Mouse (Mus musculus) embryonic stem cell, embryonic (primary cell): ENCODE measurements at regions not wholly inside any gene's neighbourhood (a gene's known extent, or its start where the extent isn't known, plus 50 kb on each side); places are given as distances from the start of the nearest gene placed in this dataset.

Experiments used
- CTCF ChIA-PET, 4 experiments: fragments of 300-600 bp in 2 of 4; fragments of 350-600 bp in 2 of 4; sonication (Branson Sonifier 250); formaldehyde crosslinking; loops; one replicate each; lab custom pipeline; 2022; ENCODE audit warnings: inconsistent platforms in 2 of 4; lab: Charles Lee
- POLR2A ChIA-PET, 4 experiments: fragments of 300-600 bp in 2 of 4; fragments of 350-600 bp in 2 of 4; sonication (Branson Sonifier 250); formaldehyde crosslinking; loops; one replicate each; lab custom pipeline; 2022; ENCODE audit warnings: antibody characterized with exemption in 4 of 4, inconsistent platforms in 1 of 4; lab: Charles Lee

- CTCF ChIA-PET = no interaction called here
- POLR2A ChIA-PET = no interaction called here
Measured at GRCm38 (mm10) chr9:84673327-84673726, 639.2 kb upstream of the Gm11114 start.

GRCm38 (mm10) chr9:84678416-84678815 lies 634.2 kb upstream of the Gm11114 start:
- ChIA-PET CTCF (no interaction called here), POLR2A (no interaction called here)

GRCm38 (mm10) chr9:84718615-84719191 lies 593.9 kb upstream of the Gm11114 start:
- POLR2A ChIA-PET = no interaction called here
- CTCF ChIA-PET = no interaction called here

GRCm38 (mm10) chr9:84719396-84719795 lies 593.2 kb upstream of the Gm11114 start:
- POLR2A ChIA-PET = no interaction called here

GRCm38 (mm10) chr9:84720454-84720853 lies 592.1 kb upstream of the Gm11114 start:
- POLR2A ChIA-PET = no interaction called here
- CTCF ChIA-PET = no interaction called here

More at GRCm38 (mm10) chr9:84719396-84719795, 593.2 kb upstream of the Gm11114 start:
- CTCF ChIA-PET = no interaction called here

GRCm38 (mm10) chr9:84739266-84739665 lies 573.3 kb upstream of the Gm11114 start:
- CTCF ChIA-PET = no interaction called here
- POLR2A ChIA-PET = no interaction called here

GRCm38 (mm10) chr9:84740336-84740735 lies 572.2 kb upstream of the Gm11114 start:
- CTCF ChIA-PET = no interaction called here
- POLR2A ChIA-PET = no interaction called here

- ChIA-PET POLR2A (no interaction called here), CTCF (no interaction called here)
Measured at GRCm38 (mm10) chr9:84754332-84754731, 558.2 kb upstream of the Gm11114 start.

- ChIA-PET POLR2A (no interaction called here), CTCF (no interaction called here)
Measured at GRCm38 (mm10) chr9:84754828-84755227, 557.7 kb upstream of the Gm11114 start.

GRCm38 (mm10) chr9:84774348-84774747 lies 538.2 kb upstream of the Gm11114 start:
- ChIA-PET POLR2A (no interaction called here), CTCF (no interaction called here)

GRCm38 (mm10) chr9:84775190-84775589 lies 537.4 kb upstream of the Gm11114 start:
- ChIA-PET POLR2A (no interaction called here), CTCF (no interaction called here)

GRCm38 (mm10) chr9:84779125-84779524 lies 533.4 kb upstream of the Gm11114 start:
- ChIA-PET CTCF (interaction anchor here in 1 of 4 experiments (0.6 kb wide), 1 partner anchor 1171 kb away, joined by 3 read pairs; no protein-coding TSS in a partner anchor), POLR2A (interaction anchor here in 1 of 4 experiments (1.0 kb wide), 1 partner anchor 10 kb away, joined by 3 read pairs; no protein-coding TSS in a partner anchor)

GRCm38 (mm10) chr9:84825768-84826167 lies 486.8 kb upstream of the Gm11114 start:
- ChIA-PET CTCF (no interaction called here), POLR2A (no interaction called here)

GRCm38 (mm10) chr9:84828934-84829333 lies 483.6 kb upstream of the Gm11114 start:
- ChIA-PET POLR2A (no interaction called here), CTCF (no interaction called here)

- POLR2A ChIA-PET = no interaction called here
- CTCF ChIA-PET = no interaction called here
Measured at GRCm38 (mm10) chr9:84830639-84831038, 481.9 kb upstream of the Gm11114 start.

GRCm38 (mm10) chr9:84837498-84837897 lies 475.1 kb upstream of the Gm11114 start:
- ChIA-PET POLR2A (no interaction called here), CTCF (no interaction called here)

GRCm38 (mm10) chr9:84844021-84844420 lies 468.6 kb upstream of the Gm11114 start:
- ChIA-PET CTCF (no interaction called here), POLR2A (no interaction called here)

- ChIA-PET CTCF (no interaction called here), POLR2A (no interaction called here)
Measured at GRCm38 (mm10) chr9:84861600-84861999, 451.0 kb upstream of the Gm11114 start.

- ChIA-PET CTCF (no interaction called here), POLR2A (no interaction called here)
Measured at GRCm38 (mm10) chr9:84863431-84863830, 449.1 kb upstream of the Gm11114 start.

- CTCF ChIA-PET = no interaction called here
- POLR2A ChIA-PET = no interaction called here
Measured at GRCm38 (mm10) chr9:84894148-84894547, 418.4 kb upstream of the Gm11114 start.

GRCm38 (mm10) chr9:84896073-84896472 lies 416.5 kb upstream of the Gm11114 start:
- ChIA-PET CTCF (no interaction called here), POLR2A (no interaction called here)

- ChIA-PET CTCF (no interaction called here), POLR2A (no interaction called here)
Measured at GRCm38 (mm10) chr9:84900643-84901042, 411.9 kb upstream of the Gm11114 start.
